17 mouse cellular contexts compared by ENCODE assay signal in the genomic region with DNA sequence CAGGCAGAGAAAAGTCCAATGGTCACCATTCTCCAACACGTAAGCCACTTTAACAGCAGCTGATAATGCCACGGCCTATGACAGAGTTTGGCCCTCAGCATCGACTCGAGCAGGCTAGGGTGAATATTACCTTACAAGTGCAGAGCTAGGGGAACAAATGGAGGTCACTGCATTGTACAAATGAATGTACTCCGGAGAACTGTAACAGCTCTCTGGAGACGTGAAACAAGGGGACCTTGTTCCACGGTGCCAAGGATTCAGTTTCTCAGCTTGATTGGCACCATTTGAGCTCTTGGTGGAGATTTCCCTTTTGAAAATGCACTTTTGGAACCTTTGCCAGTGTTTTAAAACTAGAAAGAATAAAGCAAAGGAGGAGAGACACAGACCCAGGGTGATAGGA. TPM values are rescaled to one million over a fixed set of nuclear protein-coding genes. Genes with fewer than 3 reads are reported as not detected.
DNase-seq lines count a peak whose midpoint lies in the region; ATAC-seq and TF ChIP-seq lines count a peak whose summit lies in the region.
"Had no signal": no experiment of that assay in that cellular context is flagged by ENCODE, and none has a peak within 500 bp of the region (broad histone marks: within the 10 kb centered on the region; RNA-seq: fewer than 3 reads in every experiment).

No protein-coding gene starts in this region.

- WGBS in limb, embryonic 11.5 days = 80% methylated on average over 7 of the region's 7 CpGs
- 84% methylated on average over 7 of the region's 7 CpGs for WGBS in limb, embryonic 10.5 days
- 42% methylated on average over 7 of the region's 7 CpGs for WGBS in forebrain, embryonic 15.5 days

- H3K27ac ChIP-seq in limb, embryonic 11.5 days (replicated peaks; ENCODE audit: low read depth, low read length) = no peak overlapping the region
- no peak overlapping the region for H3K27ac ChIP-seq in limb, embryonic 10.5 days
- H3K27ac ChIP-seq in forebrain, embryonic 15.5 days (replicated peaks) = peak overlapping the region; percentile 52; the same call in 1 of the 2 replicates
- H3K27ac ChIP-seq: embryonic facial prominence, embryonic 10.5 days; hindbrain, embryonic 13.5 days; hindbrain, postnatal 0 days had no signal

- no peak overlapping the region for H3K4me3 ChIP-seq in limb, embryonic 11.5 days (ENCODE audit: low read depth, low read length)
- no peak overlapping the region for H3K4me3 ChIP-seq in limb, embryonic 10.5 days
- no peak overlapping the region for H3K4me3 ChIP-seq in forebrain, embryonic 15.5 days
- H3K4me3 ChIP-seq: embryonic facial prominence, embryonic 10.5 days; hindbrain, embryonic 13.5 days had no signal

- no peaks in the 10 kb centered on the region for H3K27me3 ChIP-seq in limb, embryonic 11.5 days (ENCODE audit: control insufficient read depth, insufficient read depth, low read length)
- H3K27me3 ChIP-seq in limb, embryonic 10.5 days (ENCODE audit: low read depth, poor library complexity, severe bottlenecking) = no peaks in the 10 kb centered on the region
- no peaks in the 10 kb centered on the region for H3K27me3 ChIP-seq in forebrain, embryonic 15.5 days
- H3K27me3 ChIP-seq: hindbrain, embryonic 13.5 days had no signal

- H3K9me3 ChIP-seq in limb, embryonic 11.5 days (ENCODE audit: control insufficient read depth, low read length) = no peaks in the 10 kb centered on the region
- H3K9me3 ChIP-seq in limb, embryonic 10.5 days (replicated peaks) = no peaks in the 10 kb centered on the region
- no peaks in the 10 kb centered on the region for H3K9me3 ChIP-seq in forebrain, embryonic 15.5 days
- H3K9me3 ChIP-seq: embryonic facial prominence, embryonic 10.5 days; hindbrain, embryonic 13.5 days had no signal

- no peak overlapping the region for H3K4me2 ChIP-seq in limb, embryonic 11.5 days (ENCODE audit: low read depth, severe bottlenecking)
- H3K4me2 ChIP-seq in forebrain, embryonic 15.5 days (replicated peaks) = no peak overlapping the region
- H3K4me2 ChIP-seq: heart, embryonic 11.5 days; hindbrain, embryonic 13.5 days had no signal

- TF ChIP-seq POLR2A in brain, embryonic 14.5 days (IDR thresholded peaks at IDR 0.05; ENCODE audit: borderline replicate concordance, extremely low read depth, insufficient read depth, insufficient read length, poor library complexity, severe bottlenecking) = no peak

- no peak for TF ChIP-seq CTCF in brain, embryonic 14.5 days (IDR thresholded peaks at IDR 0.05; ENCODE audit: borderline replicate concordance, extremely low read depth, insufficient read depth, insufficient read length)

- ATAC-seq in limb, embryonic 11.5 days (ENCODE audit: insufficient number of reproducible peaks, low FRiP score, low TSS enrichment, low read depth) = no peak
- ATAC-seq in forebrain, embryonic 15.5 days (replicated peaks) = 0 out of 2 replicates have a peak, but pooled peaks have one; percentile 38
- ATAC-seq: hindbrain, postnatal 0 days had no signal

- H3K9ac ChIP-seq in limb, embryonic 11.5 days (ENCODE audit: low read length) = no peak overlapping the region
- no peak overlapping the region for H3K9ac ChIP-seq in forebrain, embryonic 15.5 days (replicated peaks)
- H3K9ac ChIP-seq: hindbrain, embryonic 13.5 days had no signal

- H3K36me3 ChIP-seq in limb, embryonic 11.5 days (ENCODE audit: control insufficient read depth, insufficient read depth, low read length) = no peaks in the 10 kb centered on the region
- no peaks in the 10 kb centered on the region for H3K36me3 ChIP-seq in limb, embryonic 10.5 days
- no peaks in the 10 kb centered on the region for H3K36me3 ChIP-seq in forebrain, embryonic 15.5 days
- H3K36me3 ChIP-seq: embryonic facial prominence, embryonic 10.5 days; hindbrain, embryonic 13.5 days had no signal

- no peaks in the 10 kb centered on the region for H3K4me1 ChIP-seq in limb, embryonic 11.5 days (ENCODE audit: control insufficient read depth, insufficient read depth, low read length)
- H3K4me1 ChIP-seq in limb, embryonic 10.5 days = no peaks in the 10 kb centered on the region
- peaks cover 6% of the 10 kb centered on the region; the same call in 1 of the 2 replicates for H3K4me1 ChIP-seq in forebrain, embryonic 15.5 days
- H3K4me1 ChIP-seq: embryonic facial prominence, embryonic 10.5 days; hindbrain, embryonic 13.5 days had no signal

- peak; percentile 55 for DNase-seq in heart, adult 11 months
- no peak for DNase-seq in heart, adult 9 months (ENCODE audit: low spot score in 2 of 2)
- peak; percentile 12 for DNase-seq in limb, embryonic 11.5 days (ENCODE audit: low spot score)
- DNase-seq in limb, embryonic 10.5 days (ENCODE audit: low spot score) = no peak
- peak; percentile 69 for DNase-seq in brain, embryonic 14.5 days (ENCODE audit: low read depth)
- DNase-seq in thymus, postnatal 14 days = no peak
- DNase-seq: adrenal gland, adult 2 months; adrenal gland, postnatal 25 days; cerebellum, adult 2 months; cerebellum, postnatal 10 days; gastrocnemius, postnatal 14 days; kidney, adult 11 months had no signal

RNA-seq across cellular contexts. Expression of a gene that starts 32.1 kb away (rescaled TPM):
- 9.1 and 10.9 TPM in 2 replicates for polyA plus RNA-seq in limb, embryonic 11.5 days (2014; fragmentation: Nextera tagmentation; extraction: Ambion mirVana)
- polyA plus RNA-seq in limb, embryonic 10.5 days (2016; fragmentation: Nextera tagmentation; extraction: Ambion mirVana) = 4.3 and 6.0 TPM in 2 replicates
- 13.4 and 19.2 TPM in 2 replicates for polyA plus RNA-seq in brain, embryonic 14.5 days (2012; rRNA removed)
- 19.3 and 21.9 TPM in 2 replicates for polyA plus RNA-seq in forebrain, embryonic 15.5 days (2015; fragmentation: Nextera tagmentation; extraction: Ambion mirVana)

RNA-seq across cellular contexts. Expression of a gene that starts 44.8 kb away (rescaled TPM):
- polyA plus RNA-seq in limb, embryonic 11.5 days (2014; fragmentation: Nextera tagmentation; extraction: Ambion mirVana) = 0.77 and 1.1 TPM in 2 replicates
- 0.38 and 1.0 TPM in 2 replicates for polyA plus RNA-seq in limb, embryonic 10.5 days (2016; fragmentation: Nextera tagmentation; extraction: Ambion mirVana)
- polyA plus RNA-seq in brain, embryonic 14.5 days (2012; rRNA removed) = 2.1 and 3.3 TPM in 2 replicates
- 10.2 and 11.7 TPM in 2 replicates for polyA plus RNA-seq in forebrain, embryonic 15.5 days (2015; fragmentation: Nextera tagmentation; extraction: Ambion mirVana)
- polyA plus RNA-seq: adrenal gland, adult 2 months had no signal

Comparison
In these comparisons a context has a peak if more than half of its experiments do, and no peak if none do; other contexts are left out.
1. DNase-seq: peak in heart, adult 11 months (single experiment), limb, embryonic 11.5 days (single experiment) and brain, embryonic 14.5 days (single experiment); none in heart, adult 9 months (0 of 2), limb, embryonic 10.5 days (single experiment) and thymus, postnatal 14 days (single experiment).